Mouse (Mus musculus): ENCODE results near the gene Cep72. TPM values are rescaled to one million over a fixed set of nuclear protein-coding genes. Genes with fewer than 3 reads are reported as not detected.
"Not testable (repeated sequence)": the region's sequence is repeated elsewhere in the genome, so short reads cannot be mapped to it uniquely, and the experiment has no call there.

Gene Cep72
- polyA plus RNA-seq, 1 experiment from 2014 or later = 20.9 TPM

- Histone ChIP-seq H3K36me3 (ENCODE audit: control insufficient read depth, insufficient read depth, low read length) (no peaks in the 10 kb centered on the region), H3K27me3 (ENCODE audit: control insufficient read depth, insufficient read depth, low read length) (no peaks in the 10 kb centered on the region), H3K4me3 (ENCODE audit: low read length) (no peak overlapping the region), H3K4me2 (replicated peaks; ENCODE audit: low read depth, low read length) (no peak overlapping the region), H3K9ac (ENCODE audit: low read depth, low read length) (no peak overlapping the region), H3K9me3 (ENCODE audit: control insufficient read depth, low read length) (no peaks in the 10 kb centered on the region), H3K4me1 (ENCODE audit: control insufficient read depth, insufficient read depth, low read length) (no peaks in the 10 kb centered on the region), H3K27ac (ENCODE audit: low read depth, low read length) (no peak overlapping the region)
- ATAC-seq (ENCODE audit: low FRiP score, low TSS enrichment) = no peak
- 75% methylated on average over 3 of the region's 3 CpGs for WGBS
Measured at GRCm38 (mm10) chr13:74090265-74090664, 28.2 kb upstream of the Cep72 start.

GRCm38 (mm10) chr13:74073369-74073768 lies 11.3 kb upstream of the Cep72 start:
- Histone ChIP-seq H3K27ac (ENCODE audit: low read depth, low read length) (no peak overlapping the region), H3K36me3 (ENCODE audit: control insufficient read depth, insufficient read depth, low read length) (no peaks in the 10 kb centered on the region), H3K27me3 (ENCODE audit: control insufficient read depth, insufficient read depth, low read length) (no peaks in the 10 kb centered on the region), H3K9ac (ENCODE audit: low read depth, low read length) (no peak overlapping the region), H3K4me1 (ENCODE audit: control insufficient read depth, insufficient read depth, low read length) (no peaks in the 10 kb centered on the region), H3K4me2 (replicated peaks; ENCODE audit: low read depth, low read length) (no peak overlapping the region), H3K9me3 (ENCODE audit: control insufficient read depth, low read length) (no peaks in the 10 kb centered on the region), H3K4me3 (ENCODE audit: low read length) (no peak overlapping the region)
- WGBS = 87% methylated on average over 7 of the region's 7 CpGs
- no peak for ATAC-seq (ENCODE audit: low FRiP score, low TSS enrichment)

GRCm38 (mm10) chr13:74071714-74072113 lies 9.6 kb upstream of the Cep72 start:
- Histone ChIP-seq H3K4me1 (ENCODE audit: control insufficient read depth, insufficient read depth, low read length) (no peaks in the 10 kb centered on the region), H3K9ac (ENCODE audit: low read depth, low read length) (no peak overlapping the region), H3K9me3 (ENCODE audit: control insufficient read depth, low read length) (no peaks in the 10 kb centered on the region), H3K4me3 (ENCODE audit: low read length) (no peak overlapping the region), H3K27ac (ENCODE audit: low read depth, low read length) (no peak overlapping the region), H3K36me3 (ENCODE audit: control insufficient read depth, insufficient read depth, low read length) (no peaks in the 10 kb centered on the region), H3K4me2 (replicated peaks; ENCODE audit: low read depth, low read length) (no peak overlapping the region), H3K27me3 (ENCODE audit: control insufficient read depth, insufficient read depth, low read length) (no peaks in the 10 kb centered on the region)
- ATAC-seq (ENCODE audit: low FRiP score, low TSS enrichment) = no peak
- 88% methylated on average over 3 of the region's 3 CpGs for WGBS

- not testable (repeated sequence) for H3K36me3 ChIP-seq (ENCODE audit: control insufficient read depth, insufficient read depth, low read length); H3K4me1 ChIP-seq (ENCODE audit: control insufficient read depth, insufficient read depth, low read length); H3K4me2 ChIP-seq (replicated peaks; ENCODE audit: low read depth, low read length); ATAC-seq (ENCODE audit: low FRiP score, low TSS enrichment); H3K4me3 ChIP-seq (ENCODE audit: low read length); H3K9me3 ChIP-seq (ENCODE audit: control insufficient read depth, low read length); H3K27ac ChIP-seq (ENCODE audit: low read depth, low read length); H3K9ac ChIP-seq (ENCODE audit: low read depth, low read length); H3K27me3 ChIP-seq (ENCODE audit: control insufficient read depth, insufficient read depth, low read length)
- WGBS = 93% methylated on average over 1 of the region's 1 CpGs
Measured at GRCm38 (mm10) chr13:74071244-74071643, 9.1 kb upstream of the Cep72 start.

DNA sequence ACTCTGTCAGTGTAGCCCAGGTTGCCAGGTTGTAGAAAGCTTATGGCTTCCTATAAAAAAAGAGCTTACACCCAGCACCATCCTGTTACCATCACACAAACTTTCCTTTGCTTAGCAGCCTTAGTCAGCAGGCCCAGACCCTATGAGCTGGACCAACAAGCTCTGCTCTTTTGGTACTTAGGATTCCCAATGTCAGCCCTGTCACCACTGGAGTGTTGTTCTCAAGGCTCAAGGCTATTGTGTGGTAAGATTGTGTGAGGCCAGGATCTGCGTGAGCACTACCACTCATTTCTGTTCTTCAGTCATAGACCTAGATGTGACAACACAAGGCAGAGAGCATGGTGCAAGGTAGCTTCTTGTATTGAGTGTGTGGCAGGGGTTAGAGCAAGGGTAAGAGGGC lies 4.5 kb upstream of the Cep72 start:
- H3K4me2 ChIP-seq (replicated peaks; ENCODE audit: low read depth, low read length) = no peak overlapping the region
- no peaks in the 10 kb centered on the region for H3K4me1 ChIP-seq (ENCODE audit: control insufficient read depth, insufficient read depth, low read length)
- 91% methylated on average over 1 of the region's 1 CpGs for WGBS
- H3K27ac ChIP-seq (ENCODE audit: low read depth, low read length) = no peak overlapping the region
- no peak for ATAC-seq (ENCODE audit: low FRiP score, low TSS enrichment)
- H3K9ac ChIP-seq (ENCODE audit: low read depth, low read length) = no peak overlapping the region
- no peak overlapping the region for H3K4me3 ChIP-seq (ENCODE audit: low read length)
- H3K36me3 ChIP-seq (ENCODE audit: control insufficient read depth, insufficient read depth, low read length) = no peaks in the 10 kb centered on the region
- no peaks in the 10 kb centered on the region for H3K9me3 ChIP-seq (ENCODE audit: control insufficient read depth, low read length)
- H3K27me3 ChIP-seq (ENCODE audit: control insufficient read depth, insufficient read depth, low read length) = no peaks in the 10 kb centered on the region

GRCm38 (mm10) chr13:74063340-74064050 lies 1.4 kb upstream of the Cep72 start:
- Histone ChIP-seq H3K27ac (ENCODE audit: low read depth, low read length) (no peak overlapping the region), H3K36me3 (ENCODE audit: control insufficient read depth, insufficient read depth, low read length) (no peaks in the 10 kb centered on the region), H3K4me1 (ENCODE audit: control insufficient read depth, insufficient read depth, low read length) (no peaks in the 10 kb centered on the region), H3K4me2 (replicated peaks; ENCODE audit: low read depth, low read length) (no peak overlapping the region), H3K9me3 (ENCODE audit: control insufficient read depth, low read length) (no peaks in the 10 kb centered on the region), H3K4me3 (ENCODE audit: low read length) (no peak overlapping the region), H3K27me3 (ENCODE audit: control insufficient read depth, insufficient read depth, low read length) (no peaks in the 10 kb centered on the region), H3K9ac (ENCODE audit: low read depth, low read length) (no peak overlapping the region)
- 100% methylated on average over 1 of the region's 1 CpGs for WGBS
- ATAC-seq (ENCODE audit: low FRiP score, low TSS enrichment) = no peak

DNA sequence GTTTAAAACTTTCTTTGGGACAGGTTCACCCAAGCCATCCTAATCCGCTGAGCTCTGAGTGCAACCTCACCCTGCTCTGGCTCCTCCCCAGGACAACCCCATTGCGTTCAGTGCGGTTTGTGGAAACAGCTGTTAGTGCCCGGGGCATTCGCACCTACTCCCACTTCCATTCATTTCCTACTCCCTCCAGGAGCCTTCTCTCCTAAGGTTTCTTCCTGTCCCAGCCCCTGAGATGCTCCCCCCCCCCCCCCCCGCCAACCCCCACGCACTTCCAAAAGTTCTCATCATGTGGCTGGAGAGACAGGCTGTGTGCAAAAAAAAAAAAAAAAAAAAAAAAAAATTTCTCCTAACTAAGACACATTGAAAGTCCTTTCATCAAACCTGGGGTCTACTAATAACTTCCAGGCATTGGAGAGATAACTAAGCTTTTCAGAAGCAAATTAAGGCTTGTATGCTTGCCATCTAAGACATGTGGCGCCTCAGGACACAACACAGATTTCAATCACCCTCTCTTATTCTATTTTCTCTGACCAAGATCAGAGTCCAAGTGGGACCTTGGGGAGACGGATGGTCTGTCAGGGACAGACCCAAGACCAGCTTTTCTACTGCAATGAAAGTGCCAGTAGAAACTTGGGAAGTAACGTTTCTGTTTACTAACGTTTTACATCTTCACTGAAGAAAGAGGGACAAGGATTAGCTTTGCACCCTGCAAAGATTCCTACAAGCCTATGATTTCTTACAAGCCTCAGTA lies 454 bp upstream of the Cep72 start:
- Histone ChIP-seq H3K9ac (ENCODE audit: low read depth, low read length) (peak overlapping the region; percentile 82; the same call in 1 of the 2 replicates), H3K4me3 (ENCODE audit: low read length) (peak overlapping the region; percentile 86), H3K4me1 (ENCODE audit: control insufficient read depth, insufficient read depth, low read length) (no peaks in the 10 kb centered on the region), H3K27me3 (ENCODE audit: control insufficient read depth, insufficient read depth, low read length) (no peaks in the 10 kb centered on the region), H3K27ac (ENCODE audit: low read depth, low read length) (no peak overlapping the region; the same call in 1 of the 2 replicates), H3K9me3 (ENCODE audit: control insufficient read depth, low read length) (no peaks in the 10 kb centered on the region), H3K36me3 (ENCODE audit: control insufficient read depth, insufficient read depth, low read length) (peaks cover 6% of the 10 kb centered on the region; the same call in 1 of the 2 replicates), H3K4me2 (replicated peaks; ENCODE audit: low read depth, low read length) (peak overlapping the region; percentile 44)
- WGBS = 27% methylated on average over 11 of the region's 11 CpGs
- no peak; the same call in 1 of the 2 replicates for ATAC-seq (ENCODE audit: low FRiP score, low TSS enrichment)

DNA sequence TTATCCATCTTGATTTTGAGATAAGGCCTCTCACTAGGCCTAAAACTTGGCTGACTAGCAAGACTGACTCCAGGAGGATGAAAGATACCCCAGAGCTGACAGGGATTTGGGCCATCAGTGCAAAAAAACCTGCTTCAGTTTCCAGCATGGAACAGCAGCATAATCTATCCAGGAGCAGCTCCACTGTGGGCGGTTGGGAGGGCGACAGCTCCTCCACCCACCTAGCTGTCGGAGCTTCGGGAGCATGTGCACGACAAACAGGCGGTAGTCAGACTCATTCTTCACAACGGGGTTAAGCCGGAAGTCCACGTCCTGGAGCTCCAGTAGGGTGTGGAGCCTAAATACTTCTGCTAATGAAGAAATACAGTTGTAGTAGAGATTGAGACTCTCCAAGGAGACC lies 4.0 kb downstream of the Cep72 start:
- H3K27ac ChIP-seq (ENCODE audit: low read depth, low read length) = no peak overlapping the region
- H3K36me3 ChIP-seq (ENCODE audit: control insufficient read depth, insufficient read depth, low read length) = peaks cover 23% of the 10 kb centered on the region; the same call in 1 of the 2 replicates
- WGBS = 94% methylated on average over 9 of the region's 9 CpGs
- H3K9me3 ChIP-seq (ENCODE audit: control insufficient read depth, low read length) = no peaks in the 10 kb centered on the region
- H3K4me1 ChIP-seq (ENCODE audit: control insufficient read depth, insufficient read depth, low read length) = no peaks in the 10 kb centered on the region
- H3K9ac ChIP-seq (ENCODE audit: low read depth, low read length) = no peak overlapping the region
- no peak for ATAC-seq (ENCODE audit: low FRiP score, low TSS enrichment)
- no peaks in the 10 kb centered on the region for H3K27me3 ChIP-seq (ENCODE audit: control insufficient read depth, insufficient read depth, low read length)
- no peak overlapping the region for H3K4me3 ChIP-seq (ENCODE audit: low read length)
- no peak overlapping the region for H3K4me2 ChIP-seq (replicated peaks; ENCODE audit: low read depth, low read length)

DNA sequence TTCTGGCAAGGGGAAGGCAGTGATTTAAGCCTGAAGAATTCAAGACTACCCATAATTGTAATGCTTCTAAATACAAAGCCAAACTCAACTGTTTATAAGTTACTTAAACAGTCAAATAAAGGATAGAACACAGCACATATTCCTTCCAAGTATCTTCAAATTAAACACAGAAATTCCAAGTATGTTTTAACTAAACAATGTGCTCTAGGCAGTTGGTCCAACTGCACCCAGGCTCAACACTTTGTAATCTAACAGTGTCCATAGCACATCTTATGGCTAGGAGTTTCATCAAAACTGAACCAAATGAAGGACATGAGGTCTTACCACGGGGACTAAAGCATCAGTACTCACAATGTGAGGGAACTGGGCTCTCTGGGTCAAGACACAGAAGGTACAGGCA lies 5.9 kb downstream of the Cep72 start:
- no peaks in the 10 kb centered on the region for H3K9me3 ChIP-seq (ENCODE audit: control insufficient read depth, low read length)
- no peaks in the 10 kb centered on the region for H3K27me3 ChIP-seq (ENCODE audit: control insufficient read depth, insufficient read depth, low read length)
- WGBS = 94% methylated on average over 1 of the region's 1 CpGs
- no peak overlapping the region for H3K4me2 ChIP-seq (replicated peaks; ENCODE audit: low read depth, low read length)
- ATAC-seq (ENCODE audit: low FRiP score, low TSS enrichment) = no peak
- H3K4me1 ChIP-seq (ENCODE audit: control insufficient read depth, insufficient read depth, low read length) = no peaks in the 10 kb centered on the region
- H3K4me3 ChIP-seq (ENCODE audit: low read length) = no peak overlapping the region
- H3K27ac ChIP-seq (ENCODE audit: low read depth, low read length) = no peak overlapping the region
- peaks cover 26% of the 10 kb centered on the region; the same call in 1 of the 2 replicates for H3K36me3 ChIP-seq (ENCODE audit: control insufficient read depth, insufficient read depth, low read length)
- H3K9ac ChIP-seq (ENCODE audit: low read depth, low read length) = no peak overlapping the region

Measured in kidney, embryonic 14.5 days (tissue).